Mouse (Mus musculus): Measurements from ENCODE around the gene Tfam.

Tfam gene

DNA sequence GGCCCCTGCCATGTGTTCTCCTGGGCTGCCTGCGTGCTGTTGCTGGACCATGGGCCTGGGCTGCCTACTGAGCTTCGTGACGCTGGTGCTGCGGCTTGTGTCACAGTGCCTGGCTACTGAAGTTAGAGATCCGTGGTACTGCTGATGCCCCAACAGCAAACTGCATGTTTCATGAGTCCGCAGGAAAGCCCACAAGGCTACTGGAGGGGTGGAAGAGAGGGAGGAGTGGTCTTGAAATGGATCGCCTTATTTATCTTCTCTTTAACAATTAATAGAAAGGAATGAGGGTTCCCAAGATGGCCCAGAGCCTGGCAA is at the start of gene Tfam:
Gene Tfam (minus strand): TSS at position 41 of the 315 bp plus-strand sequence.
- no peak for DNase-seq (ENCODE audit: low spot score in 2 of 2)

DNA sequence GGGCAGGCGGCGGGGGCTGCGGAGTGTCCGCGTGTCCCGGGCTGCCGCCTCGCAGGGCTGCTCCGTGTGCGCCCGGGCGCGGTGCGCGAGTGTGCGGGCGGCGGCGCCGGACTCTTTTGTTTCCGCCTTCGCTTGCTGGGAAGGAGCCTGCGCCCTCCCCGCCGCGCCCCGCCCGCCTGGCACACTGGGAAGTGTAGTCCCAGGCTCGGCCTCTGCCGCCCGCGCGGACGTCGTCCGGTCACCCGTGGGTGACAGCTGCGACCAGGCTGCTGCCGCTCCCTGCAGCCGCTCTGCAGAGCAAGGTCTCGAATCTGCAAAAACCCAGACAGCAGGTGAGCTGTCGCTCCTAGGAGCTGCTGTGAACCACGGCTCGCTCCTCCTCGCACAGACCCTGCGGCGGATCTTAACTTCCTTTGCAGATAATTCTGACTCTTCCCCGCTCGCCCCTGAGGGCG is 47.1 kb upstream of the Tfam start, which contains the start of gene Ube2d1:
Gene Ube2d1 (minus strand): TSS at position 137 of the 455 bp plus-strand sequence.
- peak; percentile 75 to 85 for DNase-seq (ENCODE audit: low spot score in 2 of 2)

DNA sequence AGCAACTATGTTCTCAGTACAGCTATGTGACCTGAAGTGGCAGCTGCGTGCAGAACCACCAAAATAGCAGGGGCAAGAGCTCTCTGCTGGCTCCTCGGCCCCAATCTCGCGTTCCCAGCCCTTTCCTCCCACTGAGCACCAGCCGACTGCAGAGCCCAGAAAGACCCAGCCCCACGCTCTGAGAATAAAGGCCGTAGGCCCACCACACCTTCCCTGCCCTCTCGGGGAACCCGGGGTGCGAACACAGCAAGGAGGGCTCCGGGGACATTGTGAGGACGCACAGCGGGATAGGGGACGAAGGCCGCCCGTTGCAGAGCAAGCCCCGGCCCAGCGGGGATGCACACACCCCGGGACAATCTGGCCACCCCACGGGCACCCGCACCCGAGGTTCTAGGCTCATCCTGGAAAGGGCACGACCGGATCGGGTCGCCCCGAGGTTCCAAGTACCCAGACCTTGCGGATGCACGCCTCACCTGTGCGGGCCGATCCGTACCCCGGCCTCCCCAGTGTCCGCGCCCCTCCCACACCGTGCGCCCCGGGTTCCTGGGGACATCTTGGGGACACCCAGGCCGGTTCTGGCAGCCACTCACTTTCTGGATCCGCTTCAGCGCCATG is 46.5 kb upstream of the Tfam start:
- DNase-seq (ENCODE audit: low spot score in 2 of 2) = peak; percentile 9 to 26

DNA sequence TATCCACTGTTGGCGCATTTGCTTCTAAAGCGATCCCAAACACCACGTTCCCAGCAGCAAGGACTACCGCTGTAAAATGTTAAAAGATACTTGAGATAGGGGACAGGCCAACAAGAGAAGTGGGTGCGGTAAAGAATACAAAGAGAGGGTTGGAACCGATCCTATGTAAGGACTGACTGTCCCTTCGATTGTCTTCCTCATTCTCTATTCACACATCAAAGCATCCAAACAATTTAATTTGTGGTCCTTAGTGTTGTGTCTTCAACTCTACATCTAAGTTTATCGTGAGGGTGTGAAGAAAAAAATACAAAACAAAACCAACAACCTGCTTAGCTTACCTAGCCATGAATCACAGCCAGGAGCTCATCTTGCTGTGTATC is 46.0 kb upstream of the Tfam start:
- DNase-seq (ENCODE audit: low spot score in 2 of 2) = no peak

DNA sequence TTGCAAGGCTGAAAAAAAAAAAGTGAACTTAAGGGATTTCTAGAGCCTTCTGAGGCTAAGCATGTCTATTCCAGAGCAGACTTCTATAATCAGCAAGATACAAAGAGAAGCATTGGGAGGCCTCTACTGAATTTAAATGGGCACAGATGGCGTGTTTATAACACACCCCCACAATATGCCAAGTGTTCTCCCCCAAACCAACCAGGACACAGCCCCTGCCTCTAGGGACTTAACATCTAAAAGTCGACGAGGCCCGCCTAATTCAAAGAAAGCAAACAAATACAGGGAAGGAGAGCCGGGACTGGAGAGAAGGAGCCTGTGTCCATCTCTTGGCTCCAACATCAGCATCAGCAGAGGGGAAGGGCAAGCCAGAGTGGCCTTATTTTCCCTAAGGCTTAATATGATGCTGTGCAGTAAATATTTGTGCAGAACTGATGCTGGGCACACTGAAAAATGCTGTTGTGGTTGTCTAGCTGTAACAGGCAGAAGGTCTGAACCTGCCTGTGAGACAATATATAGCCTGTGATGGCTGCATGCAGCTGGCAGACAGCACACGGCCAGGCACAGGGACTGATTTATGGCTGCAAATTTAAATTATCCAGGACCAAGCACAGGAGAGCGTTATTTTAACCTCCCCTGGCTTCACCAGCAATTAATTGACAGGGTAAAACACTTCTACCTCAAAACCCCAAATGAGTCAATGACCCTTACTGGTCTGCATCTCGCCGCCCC is 35.1 kb upstream of the Tfam start:
- no peak for DNase-seq (ENCODE audit: low spot score in 2 of 2)

DNA sequence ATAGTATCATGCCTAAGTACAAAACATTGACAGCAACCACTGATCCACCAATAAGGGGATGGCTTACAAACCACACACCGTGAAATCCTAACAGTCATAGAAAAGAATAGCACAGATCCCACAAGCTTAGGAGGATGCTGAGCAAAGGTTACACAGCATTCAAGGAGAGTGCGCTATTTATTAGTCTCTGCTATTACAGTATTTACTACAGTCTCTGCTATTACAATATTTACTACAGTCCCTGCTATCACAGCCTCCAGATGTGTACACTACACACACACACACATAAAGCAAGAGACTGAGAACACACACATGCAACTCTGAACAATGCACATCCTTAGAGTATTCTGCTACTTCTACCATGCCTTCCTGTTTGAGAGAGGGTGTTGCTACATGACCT is 29.9 kb upstream of the Tfam start:
- no peak for DNase-seq (ENCODE audit: low spot score in 2 of 2)

DNA sequence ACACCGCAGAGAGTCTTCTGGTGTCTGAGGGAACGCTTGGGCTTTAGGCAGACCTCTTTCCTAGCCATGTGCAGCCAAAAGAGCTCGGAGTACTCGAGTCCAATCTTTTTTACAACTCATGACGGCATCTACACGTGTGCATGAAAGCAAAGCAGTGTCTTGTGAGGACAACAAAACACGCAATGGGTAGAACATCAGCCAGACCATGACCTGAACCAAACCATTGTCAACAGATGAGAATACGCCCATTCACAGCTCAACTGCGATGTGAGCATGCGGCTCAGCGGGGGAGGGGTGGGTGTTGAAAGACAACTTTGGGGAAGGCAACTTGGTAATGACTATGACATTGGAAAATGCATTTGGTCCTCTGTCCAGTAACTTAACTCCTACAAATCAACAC is 29.4 kb upstream of the Tfam start:
- DNase-seq (ENCODE audit: low spot score in 2 of 2) = no peak

DNA sequence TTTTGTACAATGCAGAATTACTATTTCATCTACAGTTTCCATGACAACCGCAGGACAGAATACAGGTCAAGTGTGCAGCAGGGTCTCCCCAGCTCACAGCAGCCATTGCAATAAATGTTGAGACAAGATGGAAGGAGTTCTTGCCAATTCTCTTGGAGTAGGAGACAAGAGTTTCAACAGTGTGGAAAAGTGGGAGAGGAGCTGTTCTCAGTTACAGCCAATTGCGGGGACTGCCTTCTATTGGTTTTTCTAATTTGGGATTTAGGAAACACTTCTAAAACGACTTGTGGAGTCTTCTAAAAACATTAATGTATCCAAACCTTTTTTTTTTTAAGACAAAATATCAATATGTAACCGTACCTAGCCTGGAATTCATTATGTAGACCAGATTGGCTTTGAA is 27.0 kb upstream of the Tfam start:
- no peak for DNase-seq (ENCODE audit: low spot score in 2 of 2)

DNA sequence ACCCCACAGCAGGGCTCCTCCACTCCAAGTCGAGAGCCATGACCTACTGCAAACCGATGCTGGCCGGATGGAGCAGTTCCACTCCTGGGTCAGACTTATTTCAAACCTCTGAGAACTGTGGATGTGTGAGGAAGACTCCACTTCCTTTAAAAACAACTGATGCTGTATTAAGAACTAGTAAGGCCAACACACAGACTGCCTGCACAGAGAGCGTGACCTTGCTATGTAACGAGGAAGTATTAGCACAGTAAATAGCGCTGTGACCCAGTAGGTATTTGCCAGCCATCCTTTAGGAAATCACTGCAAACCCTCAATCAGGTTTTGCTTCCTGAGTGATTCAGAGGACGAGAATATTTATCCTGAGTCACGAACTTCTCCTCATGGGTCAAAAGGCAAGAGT is 23.6 kb upstream of the Tfam start:
- no peak for DNase-seq (ENCODE audit: low spot score in 2 of 2)

DNA sequence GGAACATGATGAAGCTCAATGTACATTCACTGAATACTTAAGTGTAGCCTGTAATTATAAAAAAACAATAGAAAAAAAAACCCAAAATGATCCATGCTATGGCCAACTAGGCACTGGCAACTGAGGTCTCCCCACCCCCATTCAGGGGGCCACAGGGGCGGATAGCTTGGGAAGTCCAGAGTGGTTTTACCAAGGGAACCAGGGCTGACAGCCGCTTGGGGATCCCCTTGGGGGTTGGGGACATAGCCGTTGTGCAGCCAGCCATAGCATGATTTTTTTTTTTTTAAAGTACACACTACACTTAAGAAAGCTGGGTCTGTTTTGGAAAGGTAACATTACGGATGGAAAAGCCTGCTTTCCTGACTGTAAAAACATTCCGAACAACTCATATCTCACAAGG is 20.9 kb upstream of the Tfam start:
- DNase-seq (ENCODE audit: low spot score in 2 of 2) = no peak

DNA sequence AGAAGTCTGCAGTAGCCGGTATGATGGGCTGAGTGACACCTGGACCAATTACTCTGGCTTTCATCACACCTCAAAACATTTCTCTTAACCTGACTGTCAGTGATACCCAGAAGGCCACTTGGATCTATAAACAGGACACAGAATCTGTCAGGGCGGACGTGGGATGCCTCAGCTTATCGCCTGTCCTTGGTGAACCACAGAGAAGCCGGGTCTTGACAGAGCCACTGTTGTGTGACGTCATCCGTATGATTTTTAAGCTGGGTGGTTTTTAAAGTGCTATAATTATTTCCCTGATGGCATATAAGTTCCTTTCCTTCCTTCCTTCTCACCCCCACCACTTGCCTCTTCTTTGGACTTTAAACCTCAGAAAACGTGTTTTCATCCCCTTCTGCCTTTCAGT is 20.4 kb upstream of the Tfam start:
- DNase-seq (ENCODE audit: low spot score in 2 of 2) = no peak

DNA sequence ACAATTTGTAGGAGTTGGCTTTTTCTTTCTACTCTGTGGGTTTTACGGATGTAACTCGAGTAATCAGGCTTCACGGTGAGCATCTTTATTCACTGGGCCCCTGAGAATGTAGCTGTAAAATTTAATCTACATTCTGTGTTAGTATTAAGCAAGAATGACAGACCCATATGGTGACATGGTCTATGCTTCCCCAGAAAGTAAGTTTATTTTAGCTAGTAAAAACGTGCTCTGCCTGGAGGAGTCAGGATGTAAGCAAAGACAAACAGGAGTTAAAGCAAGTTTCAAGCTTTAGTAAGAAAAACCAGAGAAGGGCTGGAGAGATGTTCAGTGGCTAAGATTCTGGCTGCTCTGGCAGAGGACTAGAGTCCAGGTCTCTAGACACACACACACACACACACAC is 15.1 kb upstream of the Tfam start:
- DNase-seq (ENCODE audit: low spot score in 2 of 2) = no peak

DNA sequence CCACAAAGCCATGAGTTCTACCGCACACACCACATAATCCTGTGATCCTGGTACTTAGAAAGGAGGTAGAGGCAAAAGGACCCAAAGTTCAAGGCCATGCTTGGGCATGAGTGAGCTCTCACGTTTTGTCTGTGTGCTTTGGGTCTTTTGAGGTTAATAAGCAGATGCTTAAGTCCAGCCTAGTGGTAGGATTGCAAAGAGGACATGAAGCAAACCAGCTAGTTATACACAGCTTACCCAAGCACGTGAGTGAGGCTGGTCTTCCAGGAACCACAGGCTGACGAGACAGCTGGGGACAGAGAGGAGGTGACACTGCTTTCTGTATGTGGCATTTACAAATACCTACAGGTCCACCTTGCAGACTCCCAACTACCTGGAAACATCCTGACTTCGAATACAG is 14.3 kb upstream of the Tfam start:
- DNase-seq (ENCODE audit: low spot score in 2 of 2) = no peak

DNA sequence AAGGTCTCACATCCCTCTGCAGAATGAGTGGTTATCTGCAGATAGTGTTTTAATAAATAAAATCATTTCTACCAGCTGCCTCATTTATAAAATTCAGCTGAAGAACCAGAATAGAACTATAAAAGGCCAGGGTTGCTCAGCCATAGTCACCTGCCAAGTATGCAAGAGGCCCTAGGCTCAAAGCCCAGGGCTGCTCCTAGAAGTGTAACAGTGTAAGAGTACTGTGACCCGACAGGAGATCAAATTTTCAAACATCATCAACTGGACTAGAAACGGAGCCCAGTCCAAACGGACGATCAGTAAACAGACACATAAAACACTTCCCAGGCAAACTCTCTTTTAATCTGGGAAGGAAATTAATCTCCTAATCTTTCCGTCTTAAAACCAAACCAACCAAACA is 13.8 kb upstream of the Tfam start:
- DNase-seq (ENCODE audit: low spot score in 2 of 2) = no peak

DNA sequence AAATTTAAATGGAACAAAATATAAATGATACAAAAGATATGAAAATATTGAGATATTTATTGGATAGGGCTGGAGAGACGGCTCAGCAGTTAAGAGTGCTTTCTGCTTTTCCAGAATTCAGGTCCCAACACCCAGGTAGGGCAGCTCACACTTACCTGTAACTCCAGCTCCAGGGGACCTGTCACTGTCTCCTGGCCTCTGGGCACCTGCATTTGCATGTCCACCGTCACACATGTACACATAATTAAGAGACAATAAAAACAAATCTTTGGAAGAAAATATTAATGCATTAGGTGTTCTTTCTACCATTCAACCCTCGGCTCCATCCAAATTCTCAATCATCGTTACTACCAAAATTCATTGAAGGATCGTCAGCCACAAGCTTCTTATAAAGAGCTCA is 13.2 kb upstream of the Tfam start:
- DNase-seq (ENCODE audit: low spot score in 2 of 2) = no peak

DNA sequence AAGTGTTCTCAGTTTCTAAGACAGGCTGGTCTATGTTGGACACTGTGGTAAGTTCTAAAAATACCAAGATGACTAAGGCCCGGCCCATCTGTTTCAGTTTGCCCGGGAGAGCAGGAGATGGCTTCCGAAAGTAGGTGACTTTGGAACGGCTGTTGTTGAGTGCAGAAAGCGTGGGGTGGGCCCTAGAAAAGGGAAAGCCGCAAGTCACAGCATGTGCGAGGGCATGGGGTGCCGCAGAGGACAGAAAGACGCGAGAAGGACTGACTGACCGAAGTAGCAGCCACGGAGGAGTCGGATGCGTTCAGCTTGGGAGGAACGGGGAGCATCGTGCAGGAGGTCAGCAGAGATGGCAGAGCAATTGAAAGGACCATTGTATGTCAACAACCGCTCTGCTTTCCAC is 12.4 kb upstream of the Tfam start:
- DNase-seq (ENCODE audit: low spot score in 2 of 2) = peak; percentile 26 to 44

DNA sequence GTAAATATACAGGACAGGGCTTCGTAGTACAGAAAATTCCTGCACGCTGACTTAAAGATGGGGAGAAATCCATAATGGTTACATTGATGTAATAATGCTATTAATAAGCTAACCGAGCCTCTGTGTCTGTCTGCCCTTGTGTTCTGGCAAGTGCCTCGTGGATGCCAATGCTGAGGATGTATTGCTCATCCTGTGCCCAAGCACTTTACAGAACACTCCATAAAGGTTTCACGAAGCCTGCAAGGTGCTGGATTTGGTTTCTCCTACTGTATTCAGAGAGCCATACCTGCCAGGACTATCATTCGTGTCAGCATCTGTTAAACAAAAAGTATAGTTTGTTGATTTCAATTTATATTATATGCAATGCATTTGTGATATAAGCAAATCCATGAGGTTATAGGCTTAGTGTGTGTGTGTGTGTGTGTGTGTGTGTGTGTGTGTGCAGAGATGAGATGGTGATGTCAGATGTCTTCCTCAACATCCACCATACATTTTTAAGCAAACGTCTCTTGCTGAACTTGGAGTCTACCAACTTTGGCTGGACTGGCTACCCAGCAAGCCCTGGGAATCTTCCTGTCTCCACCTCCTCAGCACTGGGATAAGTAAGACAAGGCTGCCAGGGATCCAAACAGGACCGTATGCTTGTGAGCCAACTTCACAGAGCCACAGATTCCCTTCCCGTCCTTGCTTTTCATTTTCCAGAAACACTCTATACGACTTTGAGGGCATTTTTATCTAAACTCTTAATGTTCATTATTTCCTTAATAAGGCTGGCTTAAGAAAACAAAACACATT is 11.2 kb upstream of the Tfam start:
- DNase-seq (ENCODE audit: low spot score in 2 of 2) = no peak

DNA sequence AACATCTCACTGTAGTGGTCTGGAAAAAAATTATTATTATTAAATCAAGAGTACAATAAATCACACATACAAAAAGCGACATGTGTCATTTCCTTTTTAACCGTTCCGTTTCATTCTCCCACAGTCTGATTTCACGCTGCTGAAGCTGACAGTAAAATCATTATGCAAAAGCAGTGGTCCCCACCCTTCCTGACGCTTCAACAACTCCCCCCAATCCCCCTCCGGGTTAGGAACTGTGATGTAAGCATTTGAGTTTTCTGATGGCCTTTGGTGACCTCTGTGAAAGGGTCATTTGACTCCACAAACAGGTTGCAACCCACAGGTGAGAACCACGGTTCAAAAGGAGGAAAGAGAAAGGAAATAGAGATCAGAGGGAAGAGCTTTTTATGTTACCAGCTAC is 8.9 kb upstream of the Tfam start:
- no peak for DNase-seq (ENCODE audit: low spot score in 2 of 2)

DNA sequence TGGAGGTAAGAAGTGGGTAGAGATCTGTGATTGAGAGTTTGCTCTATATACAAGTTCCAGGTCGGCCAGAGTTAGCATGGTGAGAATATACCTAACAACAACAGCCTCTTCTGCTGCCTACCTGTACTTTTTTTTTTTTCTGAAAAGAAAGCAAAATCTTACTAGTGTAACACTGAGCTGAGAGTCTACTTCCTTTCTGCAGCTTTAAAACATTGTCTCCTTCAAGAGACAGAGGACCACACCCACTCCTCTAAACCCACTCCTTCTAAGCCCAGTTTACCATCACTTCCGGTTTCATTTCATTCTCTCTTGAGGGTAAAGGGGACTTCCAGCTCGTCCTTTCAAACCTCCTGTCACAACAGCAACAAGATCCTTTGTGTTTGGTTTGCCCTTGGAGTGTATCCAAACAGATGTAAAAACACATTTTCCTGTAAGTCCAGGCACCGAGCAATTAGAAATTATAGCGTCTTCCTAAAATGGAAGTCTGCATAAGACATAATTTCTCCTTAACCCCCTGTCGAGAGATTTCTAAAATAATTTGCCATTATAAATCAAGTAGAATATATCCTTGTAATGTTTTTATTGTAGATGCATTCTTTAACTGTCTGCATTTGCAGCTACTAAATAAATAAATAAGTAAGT is 1.5 kb upstream of the Tfam start:
- no peak for DNase-seq (ENCODE audit: low spot score in 2 of 2)

DNA sequence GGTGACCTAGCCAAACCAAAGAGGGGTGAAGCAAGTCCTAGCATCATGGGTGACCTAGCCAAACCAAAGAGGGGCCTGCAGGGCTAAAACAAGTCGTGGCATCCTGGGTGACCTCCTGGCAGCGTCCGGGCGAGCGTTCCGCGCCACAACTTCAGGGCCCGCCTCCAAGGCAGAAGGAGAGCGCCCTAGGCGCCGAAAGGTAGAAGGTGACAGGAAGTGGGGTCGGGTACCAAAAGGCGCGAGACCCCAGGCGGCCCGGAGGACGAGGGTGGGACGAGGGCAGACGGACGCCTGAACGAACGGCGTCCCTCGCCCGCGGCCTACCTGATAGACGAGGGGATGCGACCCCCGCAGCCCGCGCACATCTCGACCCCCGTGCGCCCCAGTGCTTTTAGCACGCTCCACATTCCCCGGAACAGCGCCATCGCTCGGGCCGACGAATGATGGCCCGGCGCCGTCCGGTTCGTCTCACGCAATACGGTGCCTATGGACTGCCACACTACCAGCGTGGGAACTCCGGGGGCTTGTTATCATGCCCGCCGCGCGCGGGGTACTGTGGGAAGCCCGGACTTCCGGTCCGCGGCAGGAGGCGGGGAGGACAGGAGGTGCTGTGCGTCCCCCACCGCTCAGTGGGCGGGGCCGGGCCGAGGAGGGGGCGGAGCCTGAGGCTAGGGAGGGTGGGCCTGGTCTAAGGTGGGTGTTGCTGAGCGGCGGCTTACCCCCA is 402 bp downstream of the Tfam start:
- DNase-seq (ENCODE audit: low spot score in 2 of 2) = peak; percentile 83 to 89

DNA sequence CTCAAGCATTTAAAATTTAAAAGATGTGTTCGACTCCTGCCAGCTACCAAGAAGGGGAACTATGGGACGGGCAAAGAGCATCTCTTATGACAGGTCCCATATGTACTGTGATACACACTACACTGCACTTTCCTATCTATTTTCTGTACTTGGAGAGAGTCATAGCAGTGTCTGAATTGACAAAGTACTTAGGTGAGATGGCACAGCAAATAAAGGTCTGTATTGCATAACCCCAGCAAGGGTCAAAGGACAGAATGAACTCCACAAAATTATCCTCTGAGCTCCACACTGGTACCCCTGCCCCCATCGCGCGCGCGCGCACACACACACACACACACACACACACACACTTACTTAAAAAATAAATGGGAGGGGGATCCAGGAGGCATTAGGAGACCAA is 4.0 kb downstream of the Tfam start:
- no peak for DNase-seq (ENCODE audit: low spot score in 2 of 2)

DNA sequence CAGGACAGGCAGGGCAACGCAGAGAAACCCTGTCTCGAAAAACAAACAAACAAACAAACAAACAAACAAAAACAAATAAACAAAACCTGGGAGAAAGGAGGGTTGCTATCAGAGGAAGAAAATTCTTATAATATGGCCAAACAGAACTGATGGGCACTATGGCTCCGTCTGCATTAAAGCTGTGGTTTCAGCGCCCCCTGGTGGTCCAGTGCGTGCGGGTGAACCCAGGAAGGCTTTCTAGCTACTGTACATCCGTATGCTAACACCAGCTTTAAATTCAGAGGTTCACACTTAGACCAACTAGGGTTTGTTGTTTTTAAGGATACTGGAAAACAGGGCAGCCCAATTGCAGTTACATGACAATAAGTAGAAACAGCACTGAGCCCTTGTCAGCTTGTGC is 12.2 kb downstream of the Tfam start:
- peak; percentile 76 to 81 for DNase-seq (ENCODE audit: low spot score in 2 of 2)

All from frontal cortex, postnatal 25 days (tissue).